Mouse (Mus musculus) lung, adult 2 months (tissue): Measurements from ENCODE around the gene Cep112.

Experiments
- CTCF ChIP-seq: fragments of 200-500 bp; IDR thresholded peaks from 2 replicates; pipeline ENCODE4 v1.5.1; 2011; ENCODE audit warnings: mild to moderate bottlenecking, low read length, control low read depth; ENCODE audit not compliant: insufficient read depth
- POLR2A ChIP-seq: fragments of 200-500 bp; IDR thresholded peaks from 2 replicates; pipeline ENCODE4 v1.6.1; 2011; ENCODE audit warnings: low read depth, mild to moderate bottlenecking, control low read depth, low read length, borderline replicate concordance; ENCODE audit errors: extremely low read depth

DNA sequence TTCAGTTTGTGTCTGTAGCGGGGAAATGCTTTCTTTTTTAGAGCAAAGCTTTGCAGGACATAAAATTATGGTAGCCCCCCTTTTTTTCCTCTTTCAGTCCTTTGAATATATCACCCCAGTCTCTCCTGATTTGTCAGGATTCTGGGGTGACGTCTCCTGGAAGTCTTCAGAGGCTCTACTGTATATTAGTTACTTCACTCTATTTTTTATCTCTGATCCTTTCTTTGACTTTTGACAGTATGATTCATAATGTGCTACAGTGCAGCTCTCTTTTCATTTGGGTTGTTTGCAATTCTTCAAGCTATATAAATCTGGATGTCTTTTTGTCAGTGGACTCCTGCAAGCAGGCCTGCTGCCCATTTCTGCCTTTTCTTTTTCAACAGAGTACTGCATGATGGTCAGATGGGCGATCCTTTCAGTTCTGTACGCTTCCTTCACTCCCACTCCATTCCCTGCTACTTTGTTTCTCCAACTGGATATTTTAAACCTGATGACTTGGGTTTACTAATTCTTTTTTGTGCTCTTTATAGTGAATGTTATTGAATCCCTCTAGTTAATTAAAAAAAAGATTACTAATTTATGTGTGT lies 39.8 kb downstream of the Cep112 start:
- TF ChIP-seq CTCF (no peak), POLR2A (no peak)
